Mouse (Mus musculus) midbrain, embryonic 10.5 days (tissue): ENCODE data around the gene Slco1a4. TPM values are rescaled to one million over a fixed set of nuclear protein-coding genes. Genes with fewer than 3 reads are reported as not detected.
"Not testable (repeated sequence)": the region's sequence is repeated elsewhere in the genome, so short reads cannot be mapped to it uniquely, and the experiment has no call there.

Experiments used
- DNase-seq: peaks from one replicate; pipeline ENCODE4 v3.0.0-alpha.2; 2017; ENCODE audit warnings: low spot score
- H3K27ac ChIP-seq: fragments of 300-500 bp; sonication (generic); replicated peaks from 2 replicates; pipeline ENCODE4 v1.5.1; 2016; ENCODE audit warnings: mild to moderate bottlenecking
- H3K27me3 ChIP-seq: fragments of 300-500 bp; sonication (generic); 2 replicates; pipeline ENCODE4 v1.6.1; 2016; ENCODE audit warnings: low read depth, mild to moderate bottlenecking; ENCODE audit not compliant: poor library complexity, severe bottlenecking
- H3K36me3 ChIP-seq: fragments of 300-500 bp; sonication (generic); 2 replicates; pipeline ENCODE4 v1.6.1; 2016; ENCODE audit warnings: mild to moderate bottlenecking, moderate library complexity
- H3K4me1 ChIP-seq: fragments of 300-500 bp; sonication (generic); 2 replicates; pipeline ENCODE4 v1.6.1; 2016
- H3K4me3 ChIP-seq: fragments of 300-500 bp; sonication (generic); 2 replicates; pipeline ENCODE4 v1.5.1; 2016; ENCODE audit warnings: mild to moderate bottlenecking, moderate library complexity
- H3K9me3 ChIP-seq: fragments of 300-500 bp; sonication (generic); replicated peaks from 2 replicates; pipeline ENCODE4 v1.6.1; 2016; ENCODE audit warnings: mild to moderate bottlenecking
- WGBS: fragments of 180-500 bp; shearing (Covaris S2); methylation state at CpG from one replicate; pipeline ENCODE4 v1.1.7; 2016; 5-methylcytosine and 5-hydroxymethylcytosine counted together
- polyA plus RNA-seq: library from polyadenylated mRNA; unstranded; fragments of >200 nt; fragmentation: Nextera tagmentation; extraction: Ambion mirVana; gene quantifications from 2 replicates; pipeline ENCODE4 v1.2.1, GENCODE M21; 2016

Slco1a4 gene
- polyA plus RNA-seq: not detected in 2 replicates

DNA sequence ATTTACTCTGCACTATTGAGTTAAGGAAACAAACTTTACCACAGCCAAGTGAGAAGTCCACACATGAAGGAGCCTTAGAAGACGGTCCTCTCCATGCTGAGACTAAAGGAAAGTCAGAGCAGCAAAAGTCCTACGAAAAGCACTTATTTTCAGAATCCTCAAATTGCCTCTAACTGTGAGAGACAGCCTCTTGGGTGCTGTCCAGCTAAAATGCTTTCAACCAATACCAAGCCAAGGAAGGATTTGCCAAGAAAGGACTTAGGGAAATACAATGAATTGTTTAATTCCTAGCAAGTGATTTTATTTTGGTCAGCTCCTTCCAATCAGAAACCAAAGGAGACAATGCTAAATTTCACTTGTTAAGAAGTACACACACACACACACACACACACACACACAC is at the start of gene Slco1a4:
Gene Slco1a4, minus strand, starts transcription at position 115 of the 400 bp plus-strand sequence.
- no peaks in the 10 kb centered on the region for H3K9me3 ChIP-seq
- H3K4me3 ChIP-seq: no peak within 1 kb of the TSS
- no peak within 1 kb of the TSS for H3K27ac ChIP-seq
- no peak for DNase-seq
- H3K27me3 ChIP-seq: no peaks in the 10 kb centered on the region
- peaks cover 5% of the 10 kb centered on the region; the same call in 1 of the 2 replicates for H3K4me1 ChIP-seq
- WGBS: 79% methylated on average over 2 of the region's 2 CpGs
- H3K36me3 ChIP-seq: no peaks in the 10 kb centered on the region

DNA sequence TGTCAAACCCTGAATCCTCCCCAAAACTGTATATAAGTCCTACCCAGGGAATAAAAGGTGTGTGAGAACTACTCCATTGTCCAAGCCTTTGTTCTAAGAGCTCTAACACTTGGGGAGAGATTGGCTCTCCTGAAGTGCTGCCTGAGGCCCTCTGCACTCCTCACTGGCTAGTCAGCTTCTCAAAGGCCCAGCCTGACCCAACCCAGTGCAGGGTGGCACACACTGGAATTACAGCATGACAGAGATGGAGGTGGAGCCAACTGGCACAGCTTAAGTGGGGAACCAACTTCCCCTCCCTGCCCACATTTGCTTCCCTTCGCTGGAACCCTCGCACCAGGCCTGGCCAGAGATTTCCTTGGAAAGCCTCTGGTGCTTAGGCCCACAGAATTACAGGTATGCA is 42.2 kb upstream of the Slco1a4 start:
- Histone ChIP-seq H3K4me1 (no peaks in the 10 kb centered on the region), H3K4me3 (no peak overlapping the region), H3K9me3 (no peaks in the 10 kb centered on the region), H3K27me3 (no peaks in the 10 kb centered on the region), H3K36me3 (no peaks in the 10 kb centered on the region), H3K27ac (no peak overlapping the region)
- no peak for DNase-seq
- WGBS: 73% methylated on average over 2 of the region's 2 CpGs

DNA sequence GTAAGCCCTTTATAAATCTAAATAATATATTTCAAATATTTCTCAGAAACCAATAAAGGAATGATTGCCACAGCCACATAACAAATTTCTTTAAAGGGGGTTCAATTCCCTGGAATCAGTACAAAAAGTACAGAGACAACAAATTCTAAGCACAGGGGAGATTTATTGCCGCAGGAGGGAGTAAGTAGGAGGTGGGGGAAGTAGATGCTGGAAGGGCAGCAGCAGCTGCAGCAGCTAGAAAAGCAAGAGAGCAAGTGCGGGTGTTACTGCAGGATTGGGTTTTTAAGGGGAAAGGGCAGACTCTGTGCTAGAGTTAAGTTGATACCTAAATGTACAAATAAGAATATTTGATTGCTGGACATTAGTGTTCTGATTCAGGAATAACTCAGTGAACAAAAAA is 33.7 kb upstream of the Slco1a4 start:
- no peaks in the 10 kb centered on the region for H3K9me3 ChIP-seq
- H3K27ac ChIP-seq: no peak overlapping the region
- DNase-seq: no peak
- H3K27me3 ChIP-seq: no peaks in the 10 kb centered on the region
- no peaks in the 10 kb centered on the region for H3K4me1 ChIP-seq
- H3K4me3 ChIP-seq: no peak overlapping the region
- 80% methylated on average over 2 of the region's 2 CpGs for WGBS
- H3K36me3 ChIP-seq: no peaks in the 10 kb centered on the region

DNA sequence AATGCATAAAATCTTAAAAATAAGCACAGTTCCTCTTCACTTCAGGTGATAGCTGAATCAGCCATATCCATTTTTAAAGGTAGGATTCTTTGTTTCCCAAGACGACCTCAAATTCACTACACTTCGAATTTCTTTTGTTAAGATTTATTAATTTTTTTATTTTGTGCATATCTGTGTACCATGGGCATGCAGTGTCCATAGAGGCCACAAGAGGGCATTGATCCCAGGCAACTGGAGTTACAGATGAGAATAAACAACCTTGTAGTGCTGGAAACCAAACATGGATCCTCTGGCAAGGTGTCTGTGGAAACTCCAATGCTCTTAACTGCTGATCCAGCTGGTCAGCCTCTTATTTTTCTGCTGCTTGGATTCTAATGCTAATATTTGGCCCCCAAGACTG is 32.2 kb upstream of the Slco1a4 start:
- WGBS: 71% methylated on average over 2 of the region's 2 CpGs
- no peak overlapping the region for H3K27ac ChIP-seq
- H3K9me3 ChIP-seq: no peaks in the 10 kb centered on the region
- H3K27me3 ChIP-seq: no peaks in the 10 kb centered on the region
- no peaks in the 10 kb centered on the region for H3K36me3 ChIP-seq
- H3K4me1 ChIP-seq: no peaks in the 10 kb centered on the region
- no peak overlapping the region for H3K4me3 ChIP-seq
- no peak for DNase-seq

DNA sequence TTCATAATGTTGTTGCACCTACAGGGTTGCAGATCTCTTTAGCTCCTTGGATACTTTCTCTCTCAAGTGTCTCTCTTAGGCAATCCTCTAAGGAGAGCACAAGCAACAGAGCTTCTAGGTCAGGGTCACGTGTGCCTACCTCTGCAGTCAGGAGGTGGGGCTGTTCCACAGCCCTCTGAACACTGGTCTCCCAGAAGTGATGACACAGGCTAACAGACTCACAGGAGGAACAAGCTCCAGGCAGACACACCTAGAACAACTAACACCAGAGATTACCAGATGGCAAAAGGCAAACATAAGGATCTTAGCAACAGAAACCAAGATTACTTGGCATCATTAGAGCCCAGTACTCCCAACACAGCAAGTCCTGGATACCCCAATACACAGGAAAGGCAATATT is 26.6 kb upstream of the Slco1a4 start:
- Histone ChIP-seq H3K9me3 (no peaks in the 10 kb centered on the region), H3K4me1 (no peaks in the 10 kb centered on the region)
- 72% methylated on average over 1 of the region's 1 CpGs for WGBS

DNA sequence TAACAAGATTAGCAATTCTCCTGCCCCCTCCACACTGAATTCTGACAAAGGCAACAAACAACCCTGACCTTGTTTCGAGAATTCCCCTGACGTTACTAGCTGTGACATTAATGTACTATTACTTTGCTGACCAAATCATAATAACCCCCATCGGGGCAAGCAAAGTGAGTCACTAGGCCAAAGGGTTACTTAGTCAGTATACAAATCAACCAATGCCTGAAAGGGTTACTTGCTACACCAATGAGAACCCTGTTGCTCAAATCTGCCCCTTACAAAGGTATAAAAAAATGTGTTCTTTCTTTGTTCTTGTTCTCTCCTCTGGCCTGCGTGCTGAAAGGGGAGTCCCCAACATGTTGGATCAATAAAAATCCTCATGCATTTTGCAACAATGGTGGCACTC is 19.7 kb upstream of the Slco1a4 start:
- not testable (repeated sequence) for H3K36me3 ChIP-seq
- 80% methylated on average over 4 of the region's 4 CpGs for WGBS

More for the DNA sequence above, 26.6 kb upstream of the Slco1a4 start:
- no peak for DNase-seq
- H3K27me3 ChIP-seq: no peaks in the 10 kb centered on the region
- H3K27ac ChIP-seq: no peak overlapping the region
- H3K36me3 ChIP-seq: no peaks in the 10 kb centered on the region
- H3K4me3 ChIP-seq: no peak overlapping the region

DNA sequence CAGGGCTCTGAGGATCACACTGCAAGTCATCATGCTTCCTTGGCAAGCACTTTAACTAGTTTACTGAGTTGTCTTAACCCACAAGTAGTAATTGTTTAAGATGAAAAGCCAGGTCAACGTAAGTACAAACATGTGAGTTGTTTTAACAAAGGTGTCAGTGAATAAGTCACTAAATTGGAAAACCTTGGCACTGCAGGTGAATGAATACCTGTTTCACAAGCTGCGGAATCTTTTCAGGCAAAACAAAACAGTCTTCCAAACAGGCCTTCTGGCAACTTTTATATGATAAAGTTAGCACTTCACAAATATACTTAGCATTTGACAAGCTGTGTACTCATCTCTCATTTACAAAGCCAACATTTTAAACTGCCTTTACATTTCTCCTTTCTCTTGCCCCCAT is 15.7 kb upstream of the Slco1a4 start:
- no peak for DNase-seq
- H3K27ac ChIP-seq: no peak overlapping the region
- no peaks in the 10 kb centered on the region for H3K36me3 ChIP-seq
- whole genome bisulfite sequencing: 86% methylated on average over 2 of the region's 2 CpGs
- H3K9me3 ChIP-seq: no peaks in the 10 kb centered on the region
- H3K4me3 ChIP-seq: no peak overlapping the region
- H3K27me3 ChIP-seq: no peaks in the 10 kb centered on the region
- no peaks in the 10 kb centered on the region for H3K4me1 ChIP-seq

More for the DNA sequence above, 19.7 kb upstream of the Slco1a4 start:
- not testable (repeated sequence) for H3K9me3 ChIP-seq, H3K27ac ChIP-seq, H3K27me3 ChIP-seq, DNase-seq, H3K4me1 ChIP-seq, H3K4me3 ChIP-seq

DNA sequence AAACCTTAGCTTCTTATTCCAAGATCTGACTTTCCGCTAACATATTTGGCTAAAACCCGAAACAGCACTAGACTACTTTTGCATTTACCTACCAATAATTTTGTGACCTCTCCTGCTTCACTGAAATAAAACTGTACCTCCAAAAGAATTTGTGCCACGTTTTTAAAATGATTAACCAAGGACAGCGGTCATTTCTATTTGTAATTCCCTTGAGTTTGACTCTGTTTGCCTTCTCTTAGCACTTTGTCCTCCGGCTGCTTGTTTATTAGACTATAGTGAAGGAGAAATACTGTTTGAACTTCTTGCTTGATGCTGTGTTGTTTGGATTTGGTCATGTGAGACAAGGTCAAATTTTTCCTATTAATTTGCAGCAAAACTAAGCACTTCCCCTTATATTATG is 12.7 kb upstream of the Slco1a4 start:
- no peaks in the 10 kb centered on the region for H3K9me3 ChIP-seq

DNA sequence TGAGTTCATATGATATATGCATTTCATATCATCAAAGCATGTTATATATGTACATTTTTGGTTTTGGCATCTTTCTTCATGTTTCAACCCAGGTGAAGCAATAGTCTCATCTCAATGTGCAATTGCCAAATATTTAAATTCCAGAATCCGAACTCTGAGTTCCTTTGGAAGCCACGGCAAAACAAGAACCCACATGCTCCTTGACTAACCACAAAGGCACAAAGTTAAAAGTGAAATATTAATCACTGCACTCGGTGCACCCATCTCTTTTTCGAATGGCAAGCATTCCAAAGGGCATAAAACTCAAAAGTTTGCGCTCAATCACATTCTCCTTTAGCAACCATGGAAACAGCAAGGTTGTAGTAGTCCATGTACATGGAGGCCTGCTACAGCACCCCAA is 10.0 kb upstream of the Slco1a4 start:
- Histone ChIP-seq H3K4me1 (no peaks in the 10 kb centered on the region), H3K36me3 (no peaks in the 10 kb centered on the region), H3K27me3 (no peaks in the 10 kb centered on the region), H3K9me3 (no peaks in the 10 kb centered on the region), H3K27ac (no peak overlapping the region), H3K4me3 (no peak overlapping the region)
- DNase-seq: no peak
- WGBS: 88% methylated on average over 5 of the region's 5 CpGs

More for the DNA sequence above, 12.7 kb upstream of the Slco1a4 start:
- Histone ChIP-seq H3K27me3 (no peaks in the 10 kb centered on the region), H3K4me3 (no peak overlapping the region), H3K4me1 (no peaks in the 10 kb centered on the region), H3K36me3 (no peaks in the 10 kb centered on the region), H3K27ac (no peak overlapping the region)
- WGBS: 84% methylated on average over 5 of the region's 5 CpGs
- no peak for DNase-seq

DNA sequence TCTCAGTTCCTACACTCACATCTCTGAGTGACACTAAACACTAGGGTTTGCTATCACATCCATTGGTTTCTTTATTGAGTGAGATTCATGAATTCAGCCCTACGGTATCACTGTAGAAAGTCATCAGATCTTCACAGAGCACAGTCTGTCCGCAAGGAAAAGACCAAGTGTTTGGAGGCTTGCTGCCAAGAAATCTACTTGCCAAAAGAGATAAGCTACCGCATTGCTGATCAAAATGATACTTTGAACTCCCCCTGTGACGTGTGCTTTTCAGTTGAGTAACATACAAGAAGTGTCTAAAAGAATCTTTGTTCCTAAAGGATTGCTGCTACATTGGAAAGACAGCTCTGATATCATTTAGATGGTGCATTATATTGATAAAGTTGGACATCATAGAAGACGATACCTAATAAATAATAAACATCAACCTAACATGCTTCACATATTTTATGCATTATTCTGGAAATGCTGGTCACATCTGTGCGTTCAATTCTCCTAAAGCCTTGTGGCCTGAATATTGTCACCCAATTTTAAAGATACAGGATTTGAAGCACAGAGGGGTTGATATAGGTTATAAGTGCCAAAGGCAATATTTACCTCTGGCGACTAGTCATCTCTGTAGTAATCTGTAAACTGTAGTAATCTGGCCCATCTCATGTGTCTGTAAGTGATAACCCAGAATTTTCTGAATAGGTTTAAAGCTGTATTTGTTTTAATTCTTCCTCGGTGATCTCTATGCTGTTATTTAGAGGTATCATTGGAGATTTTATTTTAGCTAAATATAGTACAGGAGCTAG is 1.9 kb upstream of the Slco1a4 start:
- H3K36me3 ChIP-seq: no peaks in the 10 kb centered on the region
- WGBS: 90% methylated on average over 8 of the region's 8 CpGs
- H3K4me1 ChIP-seq: peaks cover 5% of the 10 kb centered on the region; the same call in 1 of the 2 replicates
- no peak overlapping the region for H3K27ac ChIP-seq
- no peaks in the 10 kb centered on the region for H3K27me3 ChIP-seq
- DNase-seq: no peak
- no peaks in the 10 kb centered on the region for H3K9me3 ChIP-seq
- no peak overlapping the region for H3K4me3 ChIP-seq

DNA sequence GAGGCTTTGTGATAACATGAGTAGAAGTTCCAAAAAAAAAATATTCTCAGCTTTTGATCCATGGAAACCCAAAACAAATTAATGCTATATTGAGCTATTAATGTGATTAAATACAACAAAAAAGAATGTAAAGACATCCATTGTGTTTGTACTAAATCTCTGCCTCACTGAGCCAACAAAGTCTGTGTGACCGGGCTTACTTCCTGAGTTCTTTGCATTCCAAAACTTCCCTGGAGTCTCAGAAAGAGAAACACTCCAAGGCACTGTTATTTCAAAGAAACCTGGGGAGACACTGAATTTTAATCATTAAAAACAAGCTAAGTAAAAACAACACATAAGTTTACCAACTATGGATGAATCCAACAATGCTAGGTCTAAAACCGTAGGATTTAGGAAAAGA is 2.4 kb downstream of the Slco1a4 start:
- WGBS: 39% methylated on average over 2 of the region's 2 CpGs
- Histone ChIP-seq H3K9me3 (no peaks in the 10 kb centered on the region), H3K36me3 (no peaks in the 10 kb centered on the region), H3K4me1 (peaks cover 12% of the 10 kb centered on the region), H3K27me3 (no peaks in the 10 kb centered on the region), H3K27ac (no peak overlapping the region), H3K4me3 (no peak overlapping the region)
- no peak for DNase-seq

DNA sequence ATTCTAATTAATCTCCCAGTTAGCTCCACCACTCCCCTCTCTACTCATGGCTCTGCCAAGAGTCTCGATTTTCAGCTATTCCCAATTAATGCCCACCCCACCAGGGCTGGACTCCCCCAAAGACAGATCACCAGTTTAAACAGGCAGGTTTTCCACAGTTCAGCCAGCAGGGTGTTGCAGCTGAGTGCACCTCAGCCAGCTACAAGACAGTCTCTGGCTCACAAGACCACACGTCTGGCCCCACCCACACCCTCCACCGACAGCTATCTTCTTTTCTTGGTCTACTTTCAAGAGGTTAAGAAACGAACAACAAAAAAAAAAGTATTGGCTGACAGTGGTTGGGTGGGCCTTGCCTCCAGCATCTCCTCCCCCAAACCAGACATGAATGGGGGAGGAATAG is 6.9 kb downstream of the Slco1a4 start:
- WGBS: 19% methylated on average over 4 of the region's 4 CpGs
- H3K36me3 ChIP-seq: no peaks in the 10 kb centered on the region

DNA sequence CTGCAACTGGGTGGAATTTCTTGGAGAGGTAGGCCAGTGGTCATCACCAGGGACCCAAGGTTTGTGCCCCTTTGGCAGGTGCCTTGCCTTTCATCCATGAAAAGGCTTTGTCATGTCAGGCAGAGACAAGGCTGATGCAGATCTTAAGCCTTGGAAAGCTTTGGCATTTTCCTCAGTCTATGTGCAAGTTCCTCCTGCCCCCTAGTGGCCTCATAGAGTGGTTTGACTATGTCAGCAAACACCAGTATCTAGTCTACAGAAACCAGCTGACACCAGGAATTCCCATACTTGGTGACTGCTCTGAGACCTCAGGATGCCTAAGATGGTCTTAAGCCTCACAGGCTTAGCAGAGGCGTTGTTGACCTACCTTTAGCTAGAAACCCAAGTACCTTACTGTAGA is 58.2 kb downstream of the Slco1a4 start:
- H3K27ac ChIP-seq: no peak overlapping the region
- no peak overlapping the region for H3K4me3 ChIP-seq
- no peaks in the 10 kb centered on the region for H3K9me3 ChIP-seq
- WGBS: 21% methylated on average over 1 of the region's 1 CpGs
- no peaks in the 10 kb centered on the region for H3K27me3 ChIP-seq
- peak; percentile 34 for DNase-seq
- no peaks in the 10 kb centered on the region for H3K4me1 ChIP-seq
- no peaks in the 10 kb centered on the region for H3K36me3 ChIP-seq

More for the DNA sequence above, 6.9 kb downstream of the Slco1a4 start:
- peaks cover 12% of the 10 kb centered on the region for H3K4me1 ChIP-seq
- H3K27me3 ChIP-seq: no peaks in the 10 kb centered on the region
- DNase-seq: no peak
- H3K4me3 ChIP-seq: no peak overlapping the region
- no peak overlapping the region for H3K27ac ChIP-seq
- H3K9me3 ChIP-seq: no peaks in the 10 kb centered on the region
